Mouse (Mus musculus) lung, postnatal 0 days (tissue): ENCODE data around the gene Rsph3b. TPM values are rescaled to one million over a fixed set of nuclear protein-coding genes. Genes with fewer than 3 reads are reported as not detected.
"Not testable (repeated sequence)": the region's sequence is repeated elsewhere in the genome, so short reads cannot be mapped to it uniquely, and the experiment has no call there.

Experiments
- ATAC-seq: fragments of 200-750 bp; cut with Nextera tagmentation; 2 replicates; pipeline ENCODE4 v1.8.0; 2017; ENCODE audit warnings: moderate library complexity
- DNase-seq: peaks from one replicate; pipeline ENCODE4 v3.0.0-alpha.2; 2016; ENCODE audit warnings: low spot score
- H3K27ac ChIP-seq: fragments of 300-500 bp; sonication (generic); 2 replicates; pipeline ENCODE4 v1.5.1; 2014; ENCODE audit warnings: antibody characterized with exemption, mild to moderate bottlenecking, low read length, mixed read lengths
- H3K27me3 ChIP-seq: fragments of 300-500 bp; sonication (generic); replicated peaks from 2 replicates; pipeline ENCODE4 v1.6.1; 2014; ENCODE audit warnings: low read length, mixed read lengths; ENCODE audit not compliant: insufficient read depth
- H3K36me3 ChIP-seq: fragments of 300-500 bp; sonication (generic); 2 replicates; pipeline ENCODE4 v1.6.1; 2014; ENCODE audit warnings: low read length, mixed read lengths; ENCODE audit not compliant: insufficient read depth
- H3K4me1 ChIP-seq: fragments of 300-500 bp; sonication (generic); 2 replicates; pipeline ENCODE4 v1.6.1; 2014; ENCODE audit warnings: antibody characterized with exemption, low read depth, low read length, mixed read lengths; ENCODE audit not compliant: insufficient read depth
- H3K4me2 ChIP-seq: fragments of 300-500 bp; sonication (generic); replicated peaks from 2 replicates; pipeline ENCODE4 v1.6.1; 2014; ENCODE audit warnings: low read depth, mild to moderate bottlenecking, low read length, moderate library complexity, mixed read lengths
- H3K4me3 ChIP-seq: fragments of 300-500 bp; sonication (generic); 2 replicates; pipeline ENCODE4 v1.5.1; 2014; ENCODE audit warnings: low read depth, low read length
- H3K9ac ChIP-seq: fragments of 300-500 bp; sonication (generic); replicated peaks from 2 replicates; pipeline ENCODE4 v1.6.1; 2014; ENCODE audit warnings: low read depth, mild to moderate bottlenecking
- H3K9me3 ChIP-seq: fragments of 300-500 bp; sonication (generic); 2 replicates; pipeline ENCODE4 v1.6.1; 2016; ENCODE audit warnings: low read length, mixed read lengths
- CTCF ChIP-seq: IDR thresholded peaks from 2 replicates; pipeline ENCODE4 v1.5.1; 2016; ENCODE audit warnings: antibody characterized with exemption, mild to moderate bottlenecking
- WGBS: fragments of 180-500 bp; shearing (Covaris S2); extraction: QIAGEN DNeasy Blood & Tissue Kit; methylation state at CpG from one replicate; pipeline ENCODE4 v1.1.7; 2014; 5-methylcytosine and 5-hydroxymethylcytosine counted together
- polyA plus RNA-seq: library from polyadenylated mRNA; unstranded; fragments of >200 nt; fragmentation: Nextera tagmentation; extraction: Ambion mirVana; gene quantifications from 2 replicates; pipeline ENCODE4 v1.2.1, GENCODE M21; 2015

Gene Rsph3b
- polyA plus RNA-seq, 1 experiment from 2014 or later = 47.2 TPM

GRCm38 (mm10) chr17:6974985-6975384 lies 26.5 kb upstream of the Rsph3b start:
- not testable (repeated sequence) for DNase-seq, H3K9ac ChIP-seq, H3K9me3 ChIP-seq, H3K36me3 ChIP-seq, H3K27me3 ChIP-seq, H3K4me1 ChIP-seq, H3K4me2 ChIP-seq, H3K4me3 ChIP-seq, H3K27ac ChIP-seq, ATAC-seq
- WGBS = 55% methylated on average over 2 of the region's 3 CpGs

DNA sequence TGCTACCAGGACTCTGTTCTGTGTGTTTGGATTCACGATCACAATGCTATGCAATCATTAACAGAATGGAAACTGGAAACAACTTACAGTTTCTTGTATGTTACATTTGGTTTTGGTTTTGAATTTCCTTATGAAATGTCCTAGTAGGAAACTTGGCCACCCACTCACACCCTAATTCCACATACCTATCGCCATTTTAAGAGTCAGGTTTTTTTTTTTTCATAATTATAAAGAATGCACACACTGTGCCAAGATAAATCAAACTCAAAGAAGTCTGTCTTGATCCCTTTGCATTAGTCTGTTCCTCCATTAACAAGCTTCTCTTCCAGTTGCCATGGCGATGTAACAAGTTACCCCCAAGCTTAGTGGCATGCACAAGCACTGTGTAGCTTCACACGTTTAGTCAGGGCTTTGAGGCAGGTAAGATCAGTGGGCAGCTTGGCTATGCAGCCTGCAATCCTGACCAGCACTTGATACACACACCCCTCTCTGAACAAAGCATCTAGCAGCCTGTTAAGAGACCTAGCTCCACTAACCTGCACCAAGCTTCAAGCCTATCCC lies 24.4 kb upstream of the Rsph3b start:
- DNase-seq (peak; percentile 60), ATAC-seq (peak; percentile 68)
- H3K9ac ChIP-seq, H3K4me3 ChIP-seq, H3K27me3 ChIP-seq, H3K27ac ChIP-seq, H3K4me2 ChIP-seq, H3K9me3 ChIP-seq, H3K4me1 ChIP-seq, H3K36me3 ChIP-seq: not testable (repeated sequence)
- 45% methylated on average over 3 of the region's 4 CpGs for WGBS

GRCm38 (mm10) chr17:6971238-6971637 lies 22.8 kb upstream of the Rsph3b start:
- H3K27me3 ChIP-seq, H3K36me3 ChIP-seq, DNase-seq, H3K4me2 ChIP-seq, H3K27ac ChIP-seq, H3K4me1 ChIP-seq, H3K4me3 ChIP-seq, H3K9ac ChIP-seq, ATAC-seq, H3K9me3 ChIP-seq: not testable (repeated sequence)
- WGBS = 69% methylated on average over 8 of the region's 8 CpGs

GRCm38 (mm10) chr17:6970334-6970733 lies 21.9 kb upstream of the Rsph3b start, which contains the start of gene Rnaset2b:
Gene Rnaset2b, plus strand, starts transcription at chr17:6970634.
- not testable (repeated sequence) for DNase-seq, H3K9ac ChIP-seq, H3K4me2 ChIP-seq, H3K4me3 ChIP-seq, H3K9me3 ChIP-seq, H3K27ac ChIP-seq, H3K4me1 ChIP-seq, ATAC-seq, H3K36me3 ChIP-seq, H3K27me3 ChIP-seq
- no CpG with 5 or more reads among the region's 8 CpGs for WGBS

DNA sequence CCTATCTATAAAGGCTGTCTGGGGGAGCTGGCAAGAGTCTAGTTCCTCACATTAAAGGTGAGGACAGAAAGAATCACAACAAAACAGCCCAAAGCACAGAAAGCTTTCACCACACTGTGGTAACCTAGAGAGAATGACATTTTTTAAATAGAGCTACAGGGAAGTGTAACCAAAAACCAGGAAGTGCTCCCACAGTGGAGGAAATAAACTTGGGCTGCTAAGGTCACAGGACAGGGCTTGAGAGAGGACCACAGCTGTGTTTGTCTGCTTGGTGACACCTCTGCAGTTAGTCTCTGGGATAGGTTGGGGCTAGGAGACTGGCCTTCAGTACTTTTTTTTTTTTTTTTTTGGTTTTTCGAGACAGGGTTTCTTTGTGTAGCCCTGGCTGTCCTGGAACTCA lies 19.2 kb upstream of the Rsph3b start:
- ATAC-seq = 0 out of 2 replicates have a peak, but pooled peaks have one; percentile 18
- H3K27me3 ChIP-seq, DNase-seq, H3K27ac ChIP-seq, H3K9me3 ChIP-seq, H3K9ac ChIP-seq, H3K36me3 ChIP-seq, H3K4me2 ChIP-seq, H3K4me3 ChIP-seq, H3K4me1 ChIP-seq: not testable (repeated sequence)
- WGBS = no CpG with 5 or more reads among the region's 1 CpGs

GRCm38 (mm10) chr17:6965364-6965763 lies 16.9 kb upstream of the Rsph3b start:
- 16% methylated on average over 6 of the region's 6 CpGs for WGBS
- H3K27ac ChIP-seq, H3K9me3 ChIP-seq, ATAC-seq, H3K36me3 ChIP-seq, H3K4me2 ChIP-seq, H3K9ac ChIP-seq, H3K4me1 ChIP-seq, H3K4me3 ChIP-seq, H3K27me3 ChIP-seq: not testable (repeated sequence)
- peak; percentile 63 for TF ChIP-seq CTCF
- DNase-seq = peak; percentile 11

GRCm38 (mm10) chr17:6962936-6963335 lies 14.5 kb upstream of the Rsph3b start:
- not testable (repeated sequence) for H3K36me3 ChIP-seq, ATAC-seq, H3K27me3 ChIP-seq, H3K4me3 ChIP-seq, H3K4me1 ChIP-seq, H3K27ac ChIP-seq, H3K4me2 ChIP-seq, H3K9me3 ChIP-seq, H3K9ac ChIP-seq
- 20% methylated on average over 4 of the region's 4 CpGs for WGBS
- DNase-seq = peak; percentile 18

DNA sequence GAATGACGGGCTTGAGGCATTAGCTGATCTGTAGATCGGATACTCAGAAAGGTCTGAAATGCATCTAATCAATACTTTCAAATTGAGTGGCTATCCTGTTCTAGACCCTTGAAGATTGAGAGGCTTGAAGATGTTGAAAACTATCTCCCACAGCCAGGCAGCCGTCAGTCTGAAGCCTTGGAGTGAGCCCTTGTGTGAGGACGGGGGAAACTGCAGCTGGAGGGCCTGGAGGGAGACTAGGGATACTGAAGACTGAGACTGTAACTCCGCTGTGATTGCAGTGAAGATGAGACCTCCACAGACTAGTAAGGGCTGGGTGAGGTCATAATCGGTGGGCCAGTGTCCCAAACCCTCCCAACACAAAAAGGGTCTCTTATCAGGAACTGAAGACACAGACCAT lies 13.9 kb upstream of the Rsph3b start:
- H3K27me3 ChIP-seq, H3K9me3 ChIP-seq, H3K4me2 ChIP-seq, H3K9ac ChIP-seq, H3K27ac ChIP-seq, H3K4me1 ChIP-seq, H3K36me3 ChIP-seq, ATAC-seq, H3K4me3 ChIP-seq: not testable (repeated sequence)
- 52% methylated on average over 3 of the region's 6 CpGs for WGBS
- peak; percentile 4 for DNase-seq

GRCm38 (mm10) chr17:6961181-6962000 lies 12.9 kb upstream of the Rsph3b start:
- 2% methylated on average over 13 of the region's 48 CpGs for WGBS
- H3K36me3 ChIP-seq, H3K27me3 ChIP-seq, H3K27ac ChIP-seq, H3K4me1 ChIP-seq, H3K9me3 ChIP-seq, H3K9ac ChIP-seq: not testable (repeated sequence)
- Histone ChIP-seq H3K4me2 (peak overlapping the region; percentile 34; the same call in 1 of the 2 replicates), H3K4me3 (peak overlapping the region; percentile 43; the same call in 1 of the 2 replicates)
- peak; percentile 97 for ATAC-seq
- peak; percentile 23 for DNase-seq
